Mouse (Mus musculus) urinary bladder, postnatal 10 days (tissue): ENCODE results near the gene Wfdc13.

Source experiments
- DNase-seq: peaks from one replicate; pipeline ENCODE4 v3.0.0; 2022; ENCODE audit warnings: low spot score

Wfdc13 gene

DNA sequence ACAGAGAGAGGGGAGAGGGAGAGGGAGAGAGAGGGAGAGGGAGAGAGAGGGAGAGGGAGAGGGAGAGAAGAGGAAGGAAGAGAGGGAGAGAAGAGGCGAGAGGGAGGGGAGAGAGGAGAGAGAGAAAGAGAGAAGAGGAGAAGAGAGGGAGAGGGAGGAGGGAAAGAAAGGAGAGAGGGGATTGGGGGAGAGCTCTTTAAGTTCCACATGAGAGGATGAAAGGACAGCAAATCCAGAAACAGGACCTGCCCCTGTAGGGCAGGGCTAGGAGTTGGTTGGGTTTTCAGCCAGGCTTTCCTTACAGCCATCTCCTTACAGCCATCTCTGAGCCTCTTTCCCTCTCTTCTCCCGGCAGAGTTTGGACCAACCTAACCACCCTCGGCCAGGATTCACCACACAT, at the start of gene Wfdc13:
Gene Wfdc13, plus strand, starts transcription at position 301 of the 400 bp plus-strand sequence.
- DNase-seq: no peak

DNA sequence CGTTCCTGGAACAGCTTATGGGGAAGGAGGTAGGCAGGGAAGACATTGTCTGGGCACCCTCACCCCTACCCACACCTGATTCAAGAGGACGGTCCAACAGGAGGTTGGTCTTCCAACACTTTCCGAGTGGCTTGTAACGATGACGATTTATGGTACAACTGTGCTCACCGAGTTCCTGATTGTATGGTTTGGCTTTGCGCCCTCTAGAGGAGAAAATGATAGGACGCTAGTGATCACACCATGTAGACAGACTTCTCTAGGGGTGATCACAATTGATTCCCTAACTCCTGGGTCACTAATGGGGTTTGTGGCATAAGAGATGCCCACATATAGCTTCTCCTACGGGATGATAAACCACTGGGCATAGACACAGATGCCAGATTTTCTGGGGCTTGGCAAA, 49.6 kb upstream of the Wfdc13 start:
- no peak for DNase-seq

DNA sequence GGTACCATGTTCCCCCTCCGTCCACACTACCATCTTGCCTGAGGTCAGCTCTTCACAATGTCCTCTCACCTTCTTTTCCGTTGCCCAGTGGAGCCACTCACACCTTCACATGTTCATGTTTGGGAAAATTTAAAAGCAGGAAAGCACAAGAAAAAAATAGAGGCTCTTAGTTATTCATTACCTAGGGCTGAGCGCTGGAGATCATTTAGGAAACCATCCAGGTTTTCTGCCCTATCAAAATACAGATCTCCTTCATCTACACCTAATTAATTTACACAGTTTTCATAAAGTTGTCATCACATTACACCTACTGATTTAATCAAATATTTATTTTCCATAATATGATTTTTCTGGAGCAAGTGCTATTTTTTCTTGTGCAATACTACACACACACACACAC, 46.2 kb upstream of the Wfdc13 start, which contains the start of gene Wfdc16:
Gene Wfdc16, minus strand, starts transcription at position 101 of the 400 bp plus-strand sequence.
- DNase-seq: no peak

DNA sequence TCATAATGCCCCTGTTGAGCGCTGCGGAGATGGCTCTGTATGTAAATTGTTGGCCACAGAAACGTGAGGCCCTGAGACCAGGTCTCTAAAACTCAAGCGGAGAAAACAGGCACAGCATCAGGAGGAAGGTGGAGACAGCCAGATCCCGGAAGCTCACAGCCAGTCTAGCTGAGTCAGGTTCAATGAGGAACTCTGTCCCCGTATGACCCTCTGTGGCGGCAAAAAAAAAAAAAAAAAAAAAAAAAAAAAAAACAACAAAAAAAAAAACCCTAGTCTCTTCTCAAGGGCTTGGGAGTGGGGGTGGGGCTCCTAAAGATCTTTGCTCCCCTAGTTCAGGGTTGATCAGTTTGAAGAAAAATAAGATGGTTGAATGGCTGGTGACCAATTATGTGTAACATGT, 43.8 kb upstream of the Wfdc13 start:
- DNase-seq: no peak

DNA sequence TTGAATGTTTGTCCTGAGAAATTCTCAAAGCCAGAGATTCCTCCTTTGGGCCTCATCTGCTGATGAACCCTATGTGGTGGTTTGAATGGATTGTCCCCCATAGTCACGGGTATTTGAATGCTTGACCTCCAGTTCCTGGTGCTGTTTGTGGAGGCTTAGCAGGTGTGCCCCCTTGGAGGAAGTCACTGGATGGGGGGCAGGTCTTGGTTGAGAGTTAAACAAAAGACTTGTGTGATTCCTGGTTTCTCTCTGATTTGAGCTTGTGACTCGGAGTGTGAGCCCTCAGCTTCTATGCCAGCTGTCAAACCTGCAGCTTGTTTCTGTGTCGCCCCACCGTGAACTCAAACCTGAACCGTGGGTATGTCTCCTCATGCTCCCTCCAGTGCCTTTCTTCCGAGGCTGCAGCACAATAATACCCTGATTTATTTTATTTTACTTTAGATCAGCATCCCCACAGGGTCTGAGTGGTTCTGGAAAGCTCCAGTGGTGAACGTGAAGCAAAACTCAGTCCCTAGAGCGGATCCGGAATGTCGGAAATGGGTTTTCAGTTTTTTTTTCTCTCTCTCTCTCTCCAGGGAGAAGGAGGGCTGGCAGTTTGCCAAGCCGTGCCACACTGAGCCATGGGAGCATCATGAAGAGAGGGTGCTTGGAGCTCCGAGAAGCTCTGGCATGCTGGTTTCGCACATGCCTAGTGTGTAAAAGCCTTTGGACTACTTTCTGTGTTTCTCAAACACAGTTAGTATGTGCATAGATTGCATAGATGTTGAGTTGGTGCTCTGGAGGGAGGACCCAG, 42.8 kb upstream of the Wfdc13 start:
- DNase-seq: no peak

DNA sequence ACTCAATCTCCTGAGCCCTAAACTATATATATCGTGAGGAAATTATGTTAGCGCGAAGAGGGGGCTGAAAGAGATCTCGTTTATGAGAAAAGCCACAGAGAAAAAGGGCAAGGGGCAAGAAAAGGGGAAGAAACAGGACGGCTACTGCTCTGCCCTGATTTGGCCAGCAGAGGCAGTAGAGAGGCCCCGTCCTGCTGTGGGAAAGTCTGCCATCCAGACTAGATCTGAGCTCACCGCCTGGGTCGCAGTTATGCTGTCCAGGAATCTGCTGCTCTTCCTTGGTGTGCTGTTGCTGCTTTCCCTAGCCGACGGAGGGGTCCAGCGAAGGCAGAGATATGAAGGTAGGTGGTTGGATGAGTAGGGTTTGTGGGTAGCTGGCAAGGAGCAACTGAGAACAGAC, 29.0 kb upstream of the Wfdc13 start, which contains the start of gene Wfdc10:
Gene Wfdc10, plus strand, starts transcription at position 189 of the 400 bp plus-strand sequence.
- no peak for DNase-seq

DNA sequence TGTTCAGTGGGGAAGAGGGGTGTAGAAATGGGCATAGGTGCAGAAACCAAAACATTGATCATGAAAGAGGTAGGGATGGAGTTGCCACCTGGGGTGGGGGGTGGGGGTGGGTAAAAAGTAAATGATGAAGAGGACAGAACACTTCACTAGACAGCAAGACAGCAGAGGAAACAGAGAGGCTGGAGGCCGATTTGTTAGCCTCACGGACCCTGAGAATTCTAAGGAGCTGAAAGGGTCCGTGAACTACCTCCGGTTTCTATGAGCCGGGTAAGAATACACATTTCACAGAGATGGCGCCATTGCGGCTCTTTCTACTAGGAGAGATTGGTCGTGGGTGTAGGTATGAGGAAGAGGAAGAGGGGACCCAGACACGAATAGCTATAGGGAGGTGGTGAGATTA, 28.4 kb upstream of the Wfdc13 start, which contains the start of gene Wfdc9:
Gene Wfdc9, minus strand, starts transcription at position 101 of the 400 bp plus-strand sequence.
- no peak for DNase-seq

DNA sequence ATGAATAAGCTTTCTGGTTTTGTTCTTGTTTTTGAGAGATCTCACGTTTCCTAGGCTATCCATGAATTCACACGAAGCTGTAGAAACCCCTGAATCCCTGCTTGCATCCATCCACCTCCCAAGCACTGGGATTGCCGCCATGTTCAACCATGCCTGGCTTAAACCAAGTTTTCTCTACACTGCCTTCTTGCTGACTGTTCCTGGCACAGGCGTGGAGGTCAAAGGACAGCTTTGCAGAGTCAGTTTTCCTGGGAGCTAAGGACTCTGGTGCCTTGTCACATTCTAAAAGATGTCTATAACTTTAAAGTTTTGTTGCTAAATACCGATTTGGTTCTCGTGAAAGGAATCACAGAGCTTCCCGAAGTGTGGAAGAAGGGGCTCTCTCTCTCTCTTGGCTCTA, 20.1 kb upstream of the Wfdc13 start:
- no peak for DNase-seq

DNA sequence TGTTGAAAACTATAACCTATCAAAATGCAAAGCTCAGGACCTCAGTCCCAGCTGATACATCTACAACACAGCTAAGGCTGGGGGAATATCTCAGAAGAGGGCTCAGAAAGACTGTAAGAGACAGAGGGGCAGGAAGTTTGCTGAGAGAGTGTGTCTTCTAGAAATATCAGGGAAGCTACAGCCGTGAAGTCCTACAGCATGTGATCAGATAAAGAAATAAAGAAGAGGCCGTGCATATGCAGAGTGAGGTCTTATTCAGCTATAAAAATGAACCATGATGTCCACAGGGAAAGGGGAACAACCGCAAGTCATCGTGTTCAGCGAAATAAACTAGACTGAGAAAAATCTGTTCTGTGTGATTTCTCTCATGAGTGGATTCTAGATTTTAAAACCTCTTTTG, 14.6 kb upstream of the Wfdc13 start:
- DNase-seq: no peak

DNA sequence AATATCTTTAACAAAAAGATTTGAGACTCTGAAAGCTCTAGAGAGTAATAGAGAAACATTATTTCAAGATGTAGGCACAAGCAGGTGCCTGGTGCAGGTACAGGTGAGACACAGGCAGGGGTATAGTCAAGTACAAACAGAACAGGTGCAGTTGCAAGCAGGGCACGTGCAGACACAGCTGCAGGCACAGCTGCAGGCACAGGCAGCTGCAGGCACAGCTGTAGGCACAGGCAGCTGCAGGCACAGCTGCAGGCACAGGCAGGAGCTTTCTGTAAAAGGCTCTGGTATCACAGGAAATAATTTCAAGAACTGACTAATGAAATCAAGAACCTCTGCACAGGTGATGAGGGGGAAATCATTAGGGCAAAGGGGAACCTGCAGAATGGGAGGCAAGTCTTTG, 14.0 kb upstream of the Wfdc13 start:
- DNase-seq: no peak

DNA sequence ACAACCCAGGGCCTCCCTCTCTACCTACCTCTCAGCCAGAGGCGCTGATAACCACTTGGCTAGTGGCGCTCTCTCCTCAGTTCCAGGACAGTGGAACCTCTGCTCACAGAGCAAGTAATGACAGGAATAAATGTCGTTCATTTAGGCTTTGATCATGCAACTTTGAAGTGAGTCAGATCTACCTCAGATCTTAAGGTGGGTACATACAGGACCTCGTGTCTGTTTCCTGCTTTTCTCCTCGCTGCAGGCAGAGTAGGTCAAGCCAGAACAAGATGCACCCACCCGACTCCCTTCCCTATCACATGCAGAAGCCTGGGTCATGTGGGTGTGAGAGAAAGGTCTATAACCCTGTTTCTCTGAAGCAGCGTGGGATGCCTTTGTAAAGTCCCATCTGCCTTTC, 10.9 kb upstream of the Wfdc13 start, which contains the start of gene Wfdc11:
Gene Wfdc11, minus strand, starts transcription at position 101 of the 400 bp plus-strand sequence.
- no peak for DNase-seq

DNA sequence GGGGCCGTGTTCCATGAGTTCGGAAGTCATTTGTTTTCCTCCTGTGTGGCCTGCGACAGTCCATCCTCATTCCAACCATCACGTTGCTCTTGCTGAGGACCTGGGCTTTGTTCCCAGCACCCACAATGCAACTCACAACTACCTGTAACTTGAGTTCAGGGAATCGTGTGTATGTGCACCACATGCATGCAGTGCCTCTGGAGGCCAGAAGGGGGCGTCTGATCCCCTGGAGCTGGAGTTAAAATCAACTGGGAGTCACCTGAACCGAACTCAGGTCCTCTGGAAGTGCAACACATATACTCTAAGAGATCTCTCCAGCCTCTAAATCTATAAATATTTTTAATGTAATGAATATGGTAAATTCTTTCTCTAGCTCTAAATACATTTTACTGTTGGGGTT, 8.8 kb upstream of the Wfdc13 start:
- no peak for DNase-seq

DNA sequence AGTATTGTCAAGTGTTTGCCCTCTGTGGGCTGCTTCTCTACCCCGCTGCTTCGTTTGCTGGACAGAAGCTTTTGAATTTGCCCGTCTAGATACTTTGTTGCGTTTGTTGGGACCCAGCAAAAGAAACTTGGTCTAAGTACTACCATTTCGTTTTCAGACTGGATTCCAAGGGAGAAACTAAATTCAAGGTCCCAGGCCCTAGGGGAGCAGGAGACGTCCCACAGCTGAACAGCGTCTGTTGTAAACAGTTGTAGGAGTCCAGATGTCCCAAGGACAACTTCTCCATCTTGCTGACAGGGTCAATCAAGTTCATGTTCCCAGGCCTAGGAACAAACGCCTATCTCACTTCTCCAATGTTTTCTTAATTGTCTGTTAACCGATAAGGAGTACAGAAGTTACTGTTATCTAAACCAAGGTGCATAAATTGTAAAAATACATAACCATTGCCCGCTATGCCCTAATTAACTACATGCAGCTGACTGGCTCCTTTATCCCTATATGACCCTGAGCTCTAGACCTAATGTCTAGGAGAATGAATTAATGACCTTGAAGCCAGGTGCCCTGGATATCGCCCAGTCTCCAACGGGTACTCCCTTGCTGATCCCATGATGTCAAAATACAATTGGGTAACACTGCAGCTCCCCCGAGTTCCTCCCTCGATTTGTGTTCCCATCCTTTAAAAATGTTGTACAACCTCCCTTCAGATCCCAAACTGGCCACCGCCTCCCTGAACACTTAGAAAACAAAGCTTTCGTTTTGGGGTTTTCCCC, 7.8 kb upstream of the Wfdc13 start:
- DNase-seq: no peak

DNA sequence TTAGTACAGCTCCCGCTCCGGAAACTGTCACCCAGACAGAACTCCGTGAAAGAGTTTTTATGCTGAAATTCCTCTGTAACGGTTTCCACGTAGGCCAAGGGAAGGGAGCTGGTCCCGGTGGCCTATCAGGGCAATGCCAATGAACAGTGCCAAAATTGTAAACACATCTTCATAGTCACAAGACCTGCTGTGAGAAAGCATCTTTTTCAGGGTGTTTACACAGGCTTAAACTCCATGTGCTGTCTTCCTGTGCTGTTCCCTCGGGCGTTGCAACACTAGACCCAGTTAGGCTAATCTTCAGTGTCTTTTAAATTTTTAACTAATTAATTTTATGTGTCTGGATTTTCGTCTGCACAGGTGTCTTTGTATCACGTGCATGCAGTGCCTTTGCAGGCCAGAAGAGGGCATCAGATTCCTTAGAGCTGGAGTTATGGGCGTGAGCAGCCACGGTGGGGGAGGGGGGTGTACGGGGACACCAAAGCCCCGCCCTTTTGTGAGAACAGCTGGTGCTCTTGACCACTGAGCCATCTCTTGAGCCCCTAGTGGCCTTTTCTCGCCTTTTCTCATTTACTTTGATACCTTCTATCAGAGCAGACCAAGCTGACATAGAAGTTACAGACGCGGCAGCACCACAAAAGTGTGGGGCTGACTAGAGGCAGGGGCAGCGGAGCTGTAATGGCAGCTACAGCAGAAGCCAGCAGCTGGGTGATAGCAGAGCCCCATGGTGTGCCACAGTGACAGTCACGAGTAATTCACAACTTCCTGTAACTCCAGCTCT, 5.9 kb upstream of the Wfdc13 start:
- peak; percentile 29 for DNase-seq

DNA sequence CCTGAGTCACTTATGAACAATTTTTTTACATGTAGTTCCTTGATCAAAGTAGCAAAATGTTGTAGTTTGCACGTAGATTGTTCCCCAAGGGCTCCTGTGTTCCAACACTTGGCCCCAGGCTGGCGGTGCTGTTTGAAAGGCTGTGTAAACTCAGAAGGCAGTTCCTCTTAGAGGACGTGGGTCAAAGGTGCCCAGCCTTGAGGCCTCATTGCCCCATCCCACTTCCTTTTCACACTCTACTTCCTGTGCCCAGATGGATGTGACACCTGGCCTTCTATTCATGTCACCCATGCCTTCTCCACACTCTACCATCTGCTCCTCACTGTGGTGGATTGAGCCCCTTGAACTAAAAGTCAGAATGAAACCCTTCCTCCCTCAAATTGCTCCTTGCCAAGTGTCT, 5.0 kb upstream of the Wfdc13 start:
- DNase-seq: no peak

DNA sequence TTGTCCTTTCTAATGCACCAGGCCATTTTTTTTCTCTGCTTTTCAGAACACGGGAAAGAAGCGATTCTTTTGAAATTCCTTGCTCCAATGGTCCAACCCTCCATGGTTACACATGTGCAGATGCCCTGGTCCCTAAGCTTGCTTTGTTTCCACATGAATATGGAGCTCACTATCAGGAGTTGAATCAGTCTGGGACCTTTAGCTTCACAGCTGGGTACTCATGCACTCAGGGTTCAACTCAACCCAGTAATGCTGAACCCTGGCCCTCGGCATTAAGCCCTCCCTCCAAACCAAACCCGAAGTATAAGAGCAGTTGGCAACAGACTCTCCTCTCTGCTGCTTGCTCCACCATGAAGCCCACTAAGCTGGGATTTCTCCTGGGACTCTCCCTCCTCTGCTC, 13.3 kb downstream of the Wfdc13 start, which contains the start of gene Spint4:
Gene Spint4, plus strand, starts transcription at position 301 of the 400 bp plus-strand sequence.
- no peak for DNase-seq

DNA sequence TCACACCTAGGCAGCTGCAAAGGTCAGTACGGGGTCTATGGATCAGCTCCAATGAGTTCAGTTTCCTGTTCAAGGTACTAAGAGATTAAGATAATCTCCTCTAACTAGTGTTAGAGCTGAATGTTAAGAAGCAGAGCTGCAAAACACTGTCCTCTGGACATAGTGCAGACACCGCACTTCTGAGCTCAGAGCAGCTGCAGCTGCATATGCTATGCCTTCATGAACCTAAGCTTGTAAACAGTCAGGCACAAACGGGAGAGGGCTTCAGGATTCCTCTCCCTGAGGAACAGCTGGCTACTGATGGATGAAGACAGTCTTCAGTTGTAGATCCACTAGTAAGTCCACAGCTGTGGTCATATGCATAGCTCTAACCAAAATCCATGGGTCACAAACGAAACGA, 16.1 kb downstream of the Wfdc13 start:
- DNase-seq: no peak

DNA sequence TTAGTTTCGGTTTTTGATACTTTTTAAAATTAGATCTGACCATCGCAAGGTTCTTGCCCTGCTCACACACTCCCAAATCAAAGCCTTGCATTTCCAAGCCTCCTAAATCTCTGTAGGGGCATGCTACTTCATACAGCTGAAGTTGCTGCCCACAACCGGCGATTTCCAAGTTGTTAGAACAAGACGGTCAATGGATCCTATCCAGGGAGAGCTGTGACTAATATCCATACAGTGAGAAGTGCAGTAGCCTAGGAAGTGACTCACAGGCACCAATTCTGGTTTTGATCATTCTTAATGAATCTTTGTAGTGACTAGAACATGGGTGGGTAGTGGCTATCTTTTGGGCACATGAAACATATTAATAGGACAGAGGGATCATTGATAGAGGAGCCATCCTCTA, 16.9 kb downstream of the Wfdc13 start:
- DNase-seq: no peak

DNA sequence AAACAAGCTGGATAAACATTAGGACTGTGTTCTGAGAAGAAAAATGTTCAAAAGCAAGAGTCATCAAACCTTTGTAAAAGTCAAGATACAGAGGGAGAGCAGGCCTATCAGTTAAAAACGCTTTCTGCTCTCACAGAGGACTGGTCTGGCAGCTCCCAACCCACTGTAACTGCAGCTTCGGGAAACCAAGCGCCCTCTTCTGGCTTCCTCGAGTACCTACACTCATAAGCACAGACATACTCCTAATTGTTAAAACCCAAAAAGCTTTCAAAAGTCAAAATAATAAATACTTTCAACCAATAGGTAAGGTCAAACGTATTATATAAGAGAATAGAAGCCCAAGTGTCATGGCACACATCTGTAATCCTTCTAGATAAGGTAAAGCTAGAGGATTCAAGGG, 19.3 kb downstream of the Wfdc13 start:
- no peak for DNase-seq

DNA sequence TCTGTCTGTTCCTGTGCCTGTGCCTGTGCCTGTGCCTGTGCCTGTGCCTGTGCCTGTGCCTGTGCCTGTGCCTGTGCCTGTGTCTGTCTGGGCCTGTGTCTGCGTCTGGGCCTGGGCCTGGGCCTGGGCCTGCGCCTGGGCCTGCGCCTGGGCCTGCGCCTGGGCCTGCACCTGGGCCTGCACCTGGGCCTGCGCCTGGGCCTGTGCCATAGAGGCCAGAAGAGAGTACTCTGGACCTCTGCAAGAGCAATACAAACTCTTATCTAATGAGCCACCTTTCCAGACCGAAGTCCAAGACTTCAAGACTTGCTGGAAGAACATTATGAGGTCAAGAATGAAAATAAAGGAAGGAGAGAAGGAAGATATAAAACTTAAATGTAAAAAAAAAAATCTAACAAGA, 20.4 kb downstream of the Wfdc13 start:
- DNase-seq: no peak

DNA sequence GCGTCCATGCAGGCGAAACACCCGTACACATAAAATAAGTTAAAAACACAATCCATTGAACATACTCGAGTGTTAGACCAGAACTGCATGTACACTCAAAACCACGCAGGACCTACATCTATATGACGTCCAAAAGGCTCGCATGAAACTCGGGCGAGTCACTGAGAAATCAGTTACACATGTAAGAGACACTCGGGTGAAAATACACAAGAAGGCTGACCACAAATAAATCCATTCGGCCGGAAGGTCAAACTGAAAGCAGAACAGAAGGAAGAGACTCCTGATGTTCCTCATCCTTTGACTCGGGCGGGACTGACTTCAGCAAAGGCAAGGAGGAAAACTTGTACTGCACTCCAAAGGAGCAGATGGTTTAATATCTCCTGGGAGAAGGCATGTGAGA, 21.1 kb downstream of the Wfdc13 start:
- DNase-seq: no peak

DNA sequence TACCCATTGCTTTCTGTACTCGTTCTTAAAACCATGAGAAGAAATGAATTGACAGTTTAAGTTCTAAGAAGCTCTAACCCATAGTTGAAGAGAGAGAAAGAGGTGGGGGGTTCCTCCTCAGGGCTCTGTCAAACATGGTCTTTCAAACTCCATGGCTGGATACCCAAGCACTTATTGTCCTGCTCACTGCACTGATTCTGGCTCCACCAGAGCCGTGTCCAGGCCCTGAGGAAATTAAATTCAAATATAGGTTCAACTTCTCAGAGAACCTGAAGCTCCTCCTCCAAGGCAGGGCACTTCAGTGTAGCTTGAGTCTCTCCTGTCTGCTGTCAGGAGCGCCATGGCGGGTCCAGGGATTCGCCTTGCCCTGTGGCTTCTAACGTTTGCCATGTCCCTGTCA, 30.1 kb downstream of the Wfdc13 start, which contains the start of gene Spint5:
Gene Spint5, plus strand, starts transcription at position 301 of the 400 bp plus-strand sequence.
- DNase-seq: no peak
